Mouse (Mus musculus): ENCODE data around the gene Prep.

- TF ChIP-seq POLR2A (IDR thresholded peaks at IDR 0.05; ENCODE audit: extremely low read depth, insufficient read depth, low read length) (no peak), CTCF (IDR thresholded peaks at IDR 0.05; ENCODE audit: low read depth, low read length) (no peak)
Measured at GRCm38 (mm10) chr10:45076585-45076984, 9.6 kb downstream of the Prep start.

All from liver, adult 2 months (tissue).